Mouse (Mus musculus): ENCODE measurements around the gene Slc25a39. TPM values are rescaled to one million over a fixed set of nuclear protein-coding genes. Genes with fewer than 3 reads are reported as not detected.
A peak's percentile ranks its signal among the peaks of the same experiment; 100 is the strongest.

Gene Slc25a39
- polyA plus RNA-seq, 1 experiment from 2014 or later, result 180 TPM

GRCm38 (mm10) chr11:102405544-102406285 lies 2.0 kb downstream of the Slc25a39 start:
- WGBS, result 92% methylated on average over 11 of the region's 11 CpGs
- H3K4me2 ChIP-seq (ENCODE audit: low read depth, severe bottlenecking), result peak overlapping the region; percentile 87
- H3K4me3 ChIP-seq (ENCODE audit: low read depth, low read length), result 0 out of 2 replicates have a peak overlapping the region, but pooled peaks have one; percentile 76
- H3K27me3 ChIP-seq (ENCODE audit: control insufficient read depth, insufficient read depth, low read length), result peaks cover 5% of the 10 kb centered on the region
- H3K4me1 ChIP-seq (ENCODE audit: control insufficient read depth, insufficient read depth, low read length), result peaks cover 10% of the 10 kb centered on the region
- peaks cover 15% of the 10 kb centered on the region for H3K36me3 ChIP-seq (ENCODE audit: control insufficient read depth, insufficient read depth, low read length)
- no peak overlapping the region for H3K9ac ChIP-seq (ENCODE audit: low read length)
- no peak for DNase-seq (ENCODE audit: low spot score)
- ATAC-seq (ENCODE audit: insufficient number of reproducible peaks, low FRiP score, low TSS enrichment, low read depth), result no peak
- no peaks in the 10 kb centered on the region for H3K9me3 ChIP-seq (ENCODE audit: control insufficient read depth, low read length)
- no peak overlapping the region for H3K27ac ChIP-seq (replicated peaks; ENCODE audit: low read depth, low read length)

DNA sequence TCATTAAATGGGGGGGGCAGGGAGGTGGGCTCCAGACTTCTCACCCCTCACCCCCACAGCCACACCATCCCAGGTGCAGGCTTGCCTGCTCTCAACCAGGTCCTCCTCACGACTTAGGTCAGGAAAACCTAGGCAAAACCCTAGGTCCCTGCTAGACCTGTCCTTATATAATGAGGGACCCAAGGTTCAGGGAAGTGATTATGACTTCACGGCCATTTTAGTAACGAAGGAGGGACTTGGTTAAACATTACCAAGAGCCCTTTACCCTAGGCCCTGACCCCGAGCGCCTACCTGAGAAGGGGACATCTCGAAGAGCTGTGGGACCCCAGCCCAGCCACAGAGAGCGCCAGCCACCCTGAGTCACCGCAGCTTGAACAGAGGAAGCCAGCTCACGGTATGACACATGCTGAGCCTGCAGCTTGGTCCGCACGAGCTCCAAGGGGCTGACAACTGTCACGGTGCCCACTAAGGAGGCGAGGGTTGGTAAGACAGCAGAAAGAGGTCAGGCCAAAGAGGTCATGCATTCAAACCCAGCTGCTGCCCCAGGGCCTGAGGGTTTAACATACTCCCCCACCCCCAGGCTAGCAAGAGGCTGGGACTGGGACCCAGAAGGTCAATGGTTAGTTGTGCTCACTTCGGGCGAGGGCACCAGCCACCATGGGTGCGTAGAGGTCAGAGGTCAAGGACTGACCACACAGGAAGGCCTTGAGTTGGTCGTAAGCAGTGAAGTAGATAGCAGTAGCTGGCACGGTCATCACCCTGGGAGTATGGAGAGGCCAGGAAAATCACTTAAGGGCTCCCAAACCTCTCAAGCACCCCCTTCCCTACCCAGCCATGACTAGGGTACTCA lies 3.4 kb downstream of the Slc25a39 start:
- Histone ChIP-seq H3K27me3 (ENCODE audit: control insufficient read depth, insufficient read depth, low read length) (peaks cover 18% of the 10 kb centered on the region), H3K4me3 (ENCODE audit: low read depth, low read length) (no peak overlapping the region), H3K4me1 (ENCODE audit: control insufficient read depth, insufficient read depth, low read length) (peaks cover 16% of the 10 kb centered on the region), H3K4me2 (ENCODE audit: low read depth, severe bottlenecking) (no peak overlapping the region), H3K36me3 (ENCODE audit: control insufficient read depth, insufficient read depth, low read length) (peaks cover 15% of the 10 kb centered on the region), H3K9me3 (ENCODE audit: control insufficient read depth, low read length) (no peaks in the 10 kb centered on the region), H3K9ac (ENCODE audit: low read length) (no peak overlapping the region), H3K27ac (replicated peaks; ENCODE audit: low read depth, low read length) (no peak overlapping the region)
- ATAC-seq (ENCODE audit: insufficient number of reproducible peaks, low FRiP score, low TSS enrichment, low read depth) (no peak), DNase-seq (ENCODE audit: low spot score) (no peak)
- 88% methylated on average over 18 of the region's 18 CpGs for WGBS

DNA sequence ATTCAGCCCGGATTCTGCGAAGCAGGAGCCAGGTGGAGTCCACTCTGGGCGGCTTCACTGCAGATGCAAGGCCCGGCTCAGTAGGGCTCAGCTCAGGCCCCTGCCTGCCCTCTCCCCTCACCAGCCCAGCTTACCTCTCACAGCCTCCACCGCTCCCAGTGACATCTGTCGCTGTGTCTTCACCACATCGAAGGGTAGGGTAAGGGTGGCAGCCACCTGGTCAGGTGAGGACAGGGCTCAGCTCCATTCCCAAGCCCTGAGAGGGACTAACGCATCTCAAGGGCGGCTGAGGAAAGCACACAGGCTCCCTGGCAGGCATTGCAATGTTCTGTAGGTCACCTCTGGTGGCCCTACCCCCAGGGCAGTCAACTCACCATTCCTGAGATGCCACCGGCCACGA lies 4.1 kb downstream of the Slc25a39 start:
- 90% methylated on average over 11 of the region's 11 CpGs for WGBS
- peaks cover 14% of the 10 kb centered on the region for H3K4me1 ChIP-seq (ENCODE audit: control insufficient read depth, insufficient read depth, low read length)

DNA sequence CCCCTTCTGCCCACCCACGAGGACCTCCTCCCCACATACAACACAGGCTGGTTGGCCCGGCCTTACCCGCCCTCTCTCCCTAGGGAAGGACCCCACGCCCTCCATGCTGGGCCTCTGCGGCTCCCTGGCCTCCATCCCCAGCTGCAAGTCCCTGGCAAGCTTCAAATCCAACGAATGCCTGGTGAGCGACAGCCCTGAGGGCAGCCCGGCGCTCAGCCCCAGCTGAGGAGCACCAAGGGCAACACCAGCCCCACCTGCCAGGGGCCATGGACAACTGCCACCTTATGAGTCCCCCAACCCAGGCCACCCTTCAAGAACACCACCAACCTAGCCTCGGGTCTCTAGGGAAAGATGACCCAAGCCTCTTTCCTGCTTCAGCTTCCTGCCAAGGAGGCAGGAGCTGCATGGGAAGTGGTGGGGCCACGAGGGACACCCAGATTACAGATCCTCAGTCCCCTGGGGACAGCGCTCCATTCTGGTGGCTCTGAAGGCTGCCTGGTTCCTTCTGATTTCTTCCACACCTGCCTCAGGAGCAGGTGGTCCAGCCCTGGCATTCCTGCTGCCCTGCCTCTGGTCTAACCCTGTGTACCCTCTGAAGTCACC lies 5.7 kb downstream of the Slc25a39 start:
- ATAC-seq (ENCODE audit: insufficient number of reproducible peaks, low FRiP score, low TSS enrichment, low read depth), result no peak
- Histone ChIP-seq H3K9me3 (ENCODE audit: control insufficient read depth, low read length) (no peaks in the 10 kb centered on the region), H3K27me3 (ENCODE audit: control insufficient read depth, insufficient read depth, low read length) (peaks cover 37% of the 10 kb centered on the region)

More for the DNA sequence above, 4.1 kb downstream of the Slc25a39 start:
- DNase-seq (ENCODE audit: low spot score) (no peak), ATAC-seq (ENCODE audit: insufficient number of reproducible peaks, low FRiP score, low TSS enrichment, low read depth) (no peak)
- peaks cover 25% of the 10 kb centered on the region for H3K27me3 ChIP-seq (ENCODE audit: control insufficient read depth, insufficient read depth, low read length)
- H3K4me3 ChIP-seq (ENCODE audit: low read depth, low read length), result no peak overlapping the region
- no peak overlapping the region for H3K4me2 ChIP-seq (ENCODE audit: low read depth, severe bottlenecking)
- H3K36me3 ChIP-seq (ENCODE audit: control insufficient read depth, insufficient read depth, low read length), result peaks cover 15% of the 10 kb centered on the region
- no peak overlapping the region for H3K27ac ChIP-seq (replicated peaks; ENCODE audit: low read depth, low read length)
- no peak overlapping the region for H3K9ac ChIP-seq (ENCODE audit: low read length)
- no peaks in the 10 kb centered on the region for H3K9me3 ChIP-seq (ENCODE audit: control insufficient read depth, low read length)

GRCm38 (mm10) chr11:102400513-102401084 lies 7.1 kb downstream of the Slc25a39 start:
- Histone ChIP-seq H3K27ac (replicated peaks; ENCODE audit: low read depth, low read length) (no peak overlapping the region), H3K36me3 (ENCODE audit: control insufficient read depth, insufficient read depth, low read length) (peaks cover 15% of the 10 kb centered on the region), H3K4me1 (ENCODE audit: control insufficient read depth, insufficient read depth, low read length) (peaks cover 8% of the 10 kb centered on the region; the same call in 1 of the 2 replicates), H3K27me3 (ENCODE audit: control insufficient read depth, insufficient read depth, low read length) (peaks cover 43% of the 10 kb centered on the region), H3K4me3 (ENCODE audit: low read depth, low read length) (no peak overlapping the region), H3K9me3 (ENCODE audit: control insufficient read depth, low read length) (no peaks in the 10 kb centered on the region), H3K9ac (ENCODE audit: low read length) (no peak overlapping the region), H3K4me2 (ENCODE audit: low read depth, severe bottlenecking) (no peak overlapping the region)
- WGBS, result 23% methylated on average over 12 of the region's 12 CpGs
- ATAC-seq (ENCODE audit: insufficient number of reproducible peaks, low FRiP score, low TSS enrichment, low read depth) (0 out of 2 replicates have a peak, but pooled peaks have one; percentile 15), DNase-seq (ENCODE audit: low spot score) (no peak)

More for the DNA sequence above, 5.7 kb downstream of the Slc25a39 start:
- Histone ChIP-seq H3K27ac (replicated peaks; ENCODE audit: low read depth, low read length) (no peak overlapping the region), H3K4me3 (ENCODE audit: low read depth, low read length) (no peak overlapping the region), H3K4me1 (ENCODE audit: control insufficient read depth, insufficient read depth, low read length) (peaks cover 14% of the 10 kb centered on the region), H3K4me2 (ENCODE audit: low read depth, severe bottlenecking) (no peak overlapping the region), H3K36me3 (ENCODE audit: control insufficient read depth, insufficient read depth, low read length) (peaks cover 15% of the 10 kb centered on the region), H3K9ac (ENCODE audit: low read length) (no peak overlapping the region)
- WGBS, result 65% methylated on average over 12 of the region's 12 CpGs
- DNase-seq (ENCODE audit: low spot score), result no peak

DNA sequence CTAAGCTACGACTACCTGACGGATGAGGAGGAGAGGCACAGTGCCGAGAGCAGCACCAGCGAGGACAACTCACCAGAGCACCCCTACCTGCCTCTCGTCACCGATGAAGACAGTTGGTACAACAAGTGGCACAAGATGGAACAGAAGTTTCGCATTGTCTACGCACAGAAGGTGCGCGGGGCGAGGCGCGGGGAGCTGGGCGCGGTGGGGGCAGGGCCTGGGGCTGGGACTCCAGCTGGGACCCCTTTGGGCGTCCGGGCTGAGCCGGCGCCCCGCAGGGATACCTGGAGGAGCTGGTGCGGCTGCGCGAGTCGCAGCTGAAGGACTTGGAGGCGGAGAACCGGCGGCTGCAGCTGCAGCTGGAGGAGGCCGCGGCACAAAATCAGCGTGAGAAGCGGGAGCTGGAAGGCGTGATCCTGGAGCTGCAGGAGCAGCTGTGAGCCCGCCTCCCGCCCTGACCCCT lies 8.1 kb downstream of the Slc25a39 start:
- Histone ChIP-seq H3K4me3 (ENCODE audit: low read depth, low read length) (peak overlapping the region; percentile 24), H3K9ac (ENCODE audit: low read length) (0 out of 2 replicates have a peak overlapping the region, but pooled peaks have one; percentile 22), H3K4me2 (ENCODE audit: low read depth, severe bottlenecking) (peak overlapping the region; percentile 47), H3K4me1 (ENCODE audit: control insufficient read depth, insufficient read depth, low read length) (peaks cover 6% of the 10 kb centered on the region; the same call in 1 of the 2 replicates), H3K9me3 (ENCODE audit: control insufficient read depth, low read length) (no peaks in the 10 kb centered on the region), H3K27me3 (ENCODE audit: control insufficient read depth, insufficient read depth, low read length) (peaks cover 48% of the 10 kb centered on the region), H3K36me3 (ENCODE audit: control insufficient read depth, insufficient read depth, low read length) (peaks cover 15% of the 10 kb centered on the region), H3K27ac (replicated peaks; ENCODE audit: low read depth, low read length) (no peak overlapping the region)
- DNase-seq (ENCODE audit: low spot score) (peak; percentile 46), ATAC-seq (ENCODE audit: insufficient number of reproducible peaks, low FRiP score, low TSS enrichment, low read depth) (no peak)
- WGBS, result under 1% methylated on average over 34 of the region's 34 CpGs

GRCm38 (mm10) chr11:102399107-102399506 lies 8.6 kb downstream of the Slc25a39 start:
- H3K4me2 ChIP-seq (ENCODE audit: low read depth, severe bottlenecking), result no peak overlapping the region
- ATAC-seq (ENCODE audit: insufficient number of reproducible peaks, low FRiP score, low TSS enrichment, low read depth) (no peak), DNase-seq (ENCODE audit: low spot score) (no peak)
- peaks cover 6% of the 10 kb centered on the region; the same call in 1 of the 2 replicates for H3K4me1 ChIP-seq (ENCODE audit: control insufficient read depth, insufficient read depth, low read length)
- H3K27ac ChIP-seq (replicated peaks; ENCODE audit: low read depth, low read length), result no peak overlapping the region
- no peak overlapping the region for H3K9ac ChIP-seq (ENCODE audit: low read length)
- H3K36me3 ChIP-seq (ENCODE audit: control insufficient read depth, insufficient read depth, low read length), result peaks cover 10% of the 10 kb centered on the region
- no peaks in the 10 kb centered on the region for H3K9me3 ChIP-seq (ENCODE audit: control insufficient read depth, low read length)
- WGBS, result 10% methylated on average over 15 of the region's 15 CpGs
- peaks cover 48% of the 10 kb centered on the region for H3K27me3 ChIP-seq (ENCODE audit: control insufficient read depth, insufficient read depth, low read length)
- H3K4me3 ChIP-seq (ENCODE audit: low read depth, low read length), result peak overlapping the region; percentile 24; the same call in 1 of the 2 replicates
